Mouse (Mus musculus): Measurements from ENCODE around the gene Ppdpf. TPM values are rescaled to one million over a fixed set of nuclear protein-coding genes. Genes with fewer than 3 reads are reported as not detected.
A peak's percentile ranks its signal among the peaks of the same experiment; 100 is the strongest.

Ppdpf gene
- polyA plus RNA-seq, 1 experiment from 2014 or later, result 402 TPM

- Histone ChIP-seq H3K27me3 (ENCODE audit: control insufficient read depth, insufficient read depth, low read length) (no peaks in the 10 kb centered on the region), H3K9ac (ENCODE audit: low read length) (no peak overlapping the region), H3K4me3 (ENCODE audit: low read depth, low read length) (no peak overlapping the region), H3K9me3 (ENCODE audit: control insufficient read depth, low read length) (no peaks in the 10 kb centered on the region), H3K27ac (ENCODE audit: low read depth, low read length) (no peak overlapping the region), H3K36me3 (ENCODE audit: control insufficient read depth, insufficient read depth, low read length) (no peaks in the 10 kb centered on the region), H3K4me2 (ENCODE audit: low read depth) (no peak overlapping the region), H3K4me1 (ENCODE audit: control insufficient read depth, insufficient read depth, low read length) (peaks cover 5% of the 10 kb centered on the region; the same call in 1 of the 2 replicates)
- no peak for DNase-seq (ENCODE audit: low spot score)
- no peak for ATAC-seq (ENCODE audit: insufficient read depth, low FRiP score, low TSS enrichment)
- 82% methylated on average over 3 of the region's 3 CpGs for WGBS
These were observed 6.0 kb downstream of the Ppdpf start for GRCm38 (mm10) chr2:181193044-181193443.

GRCm38 (mm10) chr2:181196628-181197300 lies 9.7 kb downstream of the Ppdpf start:
- no peaks in the 10 kb centered on the region for H3K9me3 ChIP-seq (ENCODE audit: control insufficient read depth, low read length)
- H3K4me1 ChIP-seq (ENCODE audit: control insufficient read depth, insufficient read depth, low read length), result no peaks in the 10 kb centered on the region
- WGBS, result 90% methylated on average over 4 of the region's 4 CpGs
- H3K27ac ChIP-seq (ENCODE audit: low read depth, low read length), result no peak overlapping the region
- ATAC-seq (ENCODE audit: insufficient read depth, low FRiP score, low TSS enrichment), result no peak
- H3K36me3 ChIP-seq (ENCODE audit: control insufficient read depth, insufficient read depth, low read length), result no peaks in the 10 kb centered on the region
- no peak overlapping the region for H3K9ac ChIP-seq (ENCODE audit: low read length)
- H3K4me3 ChIP-seq (ENCODE audit: low read depth, low read length), result no peak overlapping the region
- no peak overlapping the region for H3K4me2 ChIP-seq (ENCODE audit: low read depth)
- H3K27me3 ChIP-seq (ENCODE audit: control insufficient read depth, insufficient read depth, low read length), result no peaks in the 10 kb centered on the region
- DNase-seq (ENCODE audit: low spot score), result no peak

DNA sequence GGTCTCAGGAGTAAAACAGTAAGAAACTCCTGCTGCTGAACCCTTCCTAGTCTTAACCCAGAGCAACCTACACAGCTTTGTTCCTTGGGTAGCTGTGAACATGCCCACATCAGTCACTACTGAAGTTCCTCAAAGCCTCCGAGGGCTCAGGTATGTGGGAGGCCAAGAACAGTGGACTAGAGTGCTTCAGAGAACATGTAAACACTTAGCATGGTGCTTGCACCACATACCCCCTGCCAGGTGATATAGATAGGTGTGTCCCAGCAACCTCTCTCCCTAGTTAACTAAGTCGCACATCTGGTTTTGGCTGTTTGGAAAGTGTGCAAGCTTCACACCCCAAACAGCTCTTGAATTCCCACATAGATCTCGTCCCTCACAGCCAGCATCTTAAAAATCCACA lies 14.6 kb downstream of the Ppdpf start:
- DNase-seq (ENCODE audit: low spot score), result no peak
- H3K36me3 ChIP-seq (ENCODE audit: control insufficient read depth, insufficient read depth, low read length), result no peaks in the 10 kb centered on the region
- no peak for ATAC-seq (ENCODE audit: insufficient read depth, low FRiP score, low TSS enrichment)
- no peak overlapping the region for H3K4me2 ChIP-seq (ENCODE audit: low read depth)
- H3K4me3 ChIP-seq (ENCODE audit: low read depth, low read length), result no peak overlapping the region
- H3K27ac ChIP-seq (ENCODE audit: low read depth, low read length), result no peak overlapping the region
- H3K27me3 ChIP-seq (ENCODE audit: control insufficient read depth, insufficient read depth, low read length), result no peaks in the 10 kb centered on the region
- H3K9ac ChIP-seq (ENCODE audit: low read length), result no peak overlapping the region
- H3K4me1 ChIP-seq (ENCODE audit: control insufficient read depth, insufficient read depth, low read length), result no peaks in the 10 kb centered on the region
- 72% methylated on average over 3 of the region's 3 CpGs for WGBS
- H3K9me3 ChIP-seq (ENCODE audit: control insufficient read depth, low read length), result no peaks in the 10 kb centered on the region

- Histone ChIP-seq H3K9ac (ENCODE audit: low read length) (no peak within 1 kb of the TSS), H3K4me1 (ENCODE audit: control insufficient read depth, insufficient read depth, low read length) (no peaks in the 10 kb centered on the region), H3K36me3 (ENCODE audit: control insufficient read depth, insufficient read depth, low read length) (no peaks in the 10 kb centered on the region), H3K4me2 (ENCODE audit: low read depth) (no peak within 1 kb of the TSS), H3K9me3 (ENCODE audit: control insufficient read depth, low read length) (no peaks in the 10 kb centered on the region), H3K27ac (ENCODE audit: low read depth, low read length) (no peak within 1 kb of the TSS), H3K27me3 (ENCODE audit: control insufficient read depth, insufficient read depth, low read length) (no peaks in the 10 kb centered on the region), H3K4me3 (ENCODE audit: low read depth, low read length) (no peak within 1 kb of the TSS)
- no peak for DNase-seq (ENCODE audit: low spot score)
- 96% methylated on average over 3 of the region's 3 CpGs for WGBS
- ATAC-seq (ENCODE audit: insufficient read depth, low FRiP score, low TSS enrichment), result no peak
These were observed 15.4 kb downstream of the Ppdpf start, which contains the start of gene Ptk6 for GRCm38 (mm10) chr2:181202422-181202821. Gene Ptk6 (minus strand): TSS chr2:181202789.

DNA sequence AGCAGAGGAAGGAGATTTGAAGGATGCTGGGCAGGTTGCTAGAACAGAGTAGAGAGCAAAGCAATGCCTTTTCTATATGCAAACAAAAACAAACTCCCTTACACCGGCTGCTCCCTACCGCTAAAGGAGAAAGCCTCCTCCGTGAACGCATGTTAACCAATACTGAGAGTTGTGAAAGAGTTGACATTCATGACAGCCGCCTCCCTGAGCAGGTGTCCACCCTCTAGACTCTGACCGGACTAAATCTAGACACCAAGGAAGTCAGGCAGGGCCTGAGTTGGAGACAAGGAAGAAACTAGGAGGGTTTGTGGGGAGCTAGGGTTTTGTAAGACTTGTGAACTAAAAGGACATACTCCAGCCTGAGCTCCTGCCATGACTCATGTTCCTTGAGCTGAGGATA lies 15.8 kb downstream of the Ppdpf start:
- no peaks in the 10 kb centered on the region for H3K36me3 ChIP-seq (ENCODE audit: control insufficient read depth, insufficient read depth, low read length)
- no peak overlapping the region for H3K27ac ChIP-seq (ENCODE audit: low read depth, low read length)
- no peak for ATAC-seq (ENCODE audit: insufficient read depth, low FRiP score, low TSS enrichment)
- H3K9ac ChIP-seq (ENCODE audit: low read length), result no peak overlapping the region
- no peak for DNase-seq (ENCODE audit: low spot score)
- no peaks in the 10 kb centered on the region for H3K4me1 ChIP-seq (ENCODE audit: control insufficient read depth, insufficient read depth, low read length)
- H3K27me3 ChIP-seq (ENCODE audit: control insufficient read depth, insufficient read depth, low read length), result no peaks in the 10 kb centered on the region
- H3K4me3 ChIP-seq (ENCODE audit: low read depth, low read length), result no peak overlapping the region
- no peaks in the 10 kb centered on the region for H3K9me3 ChIP-seq (ENCODE audit: control insufficient read depth, low read length)
- 79% methylated on average over 6 of the region's 6 CpGs for WGBS
- H3K4me2 ChIP-seq (ENCODE audit: low read depth), result no peak overlapping the region

DNA sequence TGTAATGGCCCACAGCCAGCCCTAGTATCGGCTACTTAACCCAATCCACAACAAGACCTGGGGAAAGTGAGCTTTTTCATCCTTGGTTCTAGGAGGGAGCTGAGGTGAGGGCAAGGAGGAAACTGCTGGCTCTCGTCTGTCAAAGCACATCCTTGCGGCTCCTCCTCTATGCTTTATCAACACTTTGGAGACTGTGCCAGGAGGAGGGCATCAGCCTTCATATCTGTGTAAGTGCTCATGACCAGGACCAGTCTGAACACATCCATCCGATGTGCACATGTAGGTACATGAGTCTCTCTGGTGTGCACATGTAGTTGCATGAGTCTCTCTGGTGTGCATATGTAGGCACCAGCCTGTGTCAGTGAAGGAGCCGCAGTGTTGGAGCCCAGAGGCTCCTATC lies 18.6 kb downstream of the Ppdpf start:
- H3K27me3 ChIP-seq (ENCODE audit: control insufficient read depth, insufficient read depth, low read length), result no peaks in the 10 kb centered on the region
- ATAC-seq (ENCODE audit: insufficient read depth, low FRiP score, low TSS enrichment) (no peak), DNase-seq (ENCODE audit: low spot score) (no peak)
- no peak overlapping the region for H3K27ac ChIP-seq (ENCODE audit: low read depth, low read length)
- WGBS, result 87% methylated on average over 5 of the region's 5 CpGs
- no peak overlapping the region for H3K9ac ChIP-seq (ENCODE audit: low read length)
- no peaks in the 10 kb centered on the region for H3K9me3 ChIP-seq (ENCODE audit: control insufficient read depth, low read length)
- no peak overlapping the region for H3K4me2 ChIP-seq (ENCODE audit: low read depth)
- H3K4me1 ChIP-seq (ENCODE audit: control insufficient read depth, insufficient read depth, low read length), result no peaks in the 10 kb centered on the region
- no peaks in the 10 kb centered on the region for H3K36me3 ChIP-seq (ENCODE audit: control insufficient read depth, insufficient read depth, low read length)
- no peak overlapping the region for H3K4me3 ChIP-seq (ENCODE audit: low read depth, low read length)

DNA sequence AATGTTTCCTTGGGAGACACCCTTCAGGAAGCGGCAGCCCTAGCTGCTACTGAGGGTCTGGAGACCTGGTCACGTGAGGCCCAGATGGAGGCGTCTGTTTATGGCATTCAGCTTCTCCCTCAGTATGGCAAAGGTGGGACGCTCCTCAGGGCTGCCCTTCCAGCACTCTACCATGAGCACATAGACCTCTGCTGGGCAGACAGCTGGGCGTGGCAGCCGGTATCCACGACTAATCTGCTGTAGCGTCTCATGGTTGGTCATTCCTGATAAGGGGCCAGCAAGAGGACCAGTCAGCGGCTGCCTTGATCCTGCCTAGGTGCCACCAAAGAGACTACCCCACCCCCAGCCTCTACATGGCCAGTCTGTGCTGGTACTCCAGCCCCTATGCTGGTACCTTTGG lies 19.1 kb downstream of the Ppdpf start:
- ATAC-seq (ENCODE audit: insufficient read depth, low FRiP score, low TSS enrichment) (no peak), DNase-seq (ENCODE audit: low spot score) (no peak)
- no peaks in the 10 kb centered on the region for H3K9me3 ChIP-seq (ENCODE audit: control insufficient read depth, low read length)
- 77% methylated on average over 9 of the region's 9 CpGs for WGBS
- H3K4me3 ChIP-seq (ENCODE audit: low read depth, low read length), result no peak overlapping the region
- no peak overlapping the region for H3K9ac ChIP-seq (ENCODE audit: low read length)
- no peaks in the 10 kb centered on the region for H3K4me1 ChIP-seq (ENCODE audit: control insufficient read depth, insufficient read depth, low read length)
- no peaks in the 10 kb centered on the region for H3K36me3 ChIP-seq (ENCODE audit: control insufficient read depth, insufficient read depth, low read length)
- H3K4me2 ChIP-seq (ENCODE audit: low read depth), result no peak overlapping the region
- peaks cover 1% of the 10 kb centered on the region; the same call in 1 of the 2 replicates for H3K27me3 ChIP-seq (ENCODE audit: control insufficient read depth, insufficient read depth, low read length)
- no peak overlapping the region for H3K27ac ChIP-seq (ENCODE audit: low read depth, low read length)

DNA sequence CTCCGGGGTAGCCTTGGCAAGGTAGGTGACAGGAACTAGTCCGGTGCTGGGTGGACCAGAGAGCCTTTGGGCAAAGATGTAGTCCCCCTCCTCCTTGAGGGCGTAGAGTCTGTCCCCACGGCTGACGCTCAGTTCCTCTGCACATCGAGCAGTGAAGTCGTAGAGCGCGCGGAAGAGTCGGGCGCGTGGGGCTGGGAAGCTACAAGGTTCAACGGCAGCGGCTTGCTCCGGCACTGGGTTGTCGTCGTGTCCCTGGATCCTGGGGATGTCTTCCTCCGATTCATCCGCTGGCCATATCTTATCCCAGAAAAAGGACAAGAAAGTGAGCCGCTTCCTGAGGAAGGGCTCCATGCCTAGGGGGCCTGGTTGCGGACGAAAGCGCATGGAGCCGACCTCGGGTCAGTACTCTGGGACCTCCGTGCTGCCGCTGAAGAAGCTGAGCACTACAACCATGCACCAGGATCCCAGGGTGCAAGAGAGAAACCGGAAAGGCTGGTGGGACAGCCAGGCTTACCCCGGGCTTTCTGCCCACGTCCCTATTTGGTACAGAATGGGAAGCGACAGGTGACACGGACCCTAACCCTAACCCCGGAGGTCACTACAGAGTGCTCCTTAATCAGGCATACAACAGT lies 25.5 kb downstream of the Ppdpf start:
- peak overlapping the region; percentile 23 for H3K4me3 ChIP-seq (ENCODE audit: low read depth, low read length)
- H3K27me3 ChIP-seq (ENCODE audit: control insufficient read depth, insufficient read depth, low read length), result peaks cover 31% of the 10 kb centered on the region
- no peaks in the 10 kb centered on the region for H3K36me3 ChIP-seq (ENCODE audit: control insufficient read depth, insufficient read depth, low read length)
- DNase-seq (ENCODE audit: low spot score) (peak; percentile 30), ATAC-seq (ENCODE audit: insufficient read depth, low FRiP score, low TSS enrichment) (no peak)
- H3K4me1 ChIP-seq (ENCODE audit: control insufficient read depth, insufficient read depth, low read length), result peaks cover 11% of the 10 kb centered on the region
- no peaks in the 10 kb centered on the region for H3K9me3 ChIP-seq (ENCODE audit: control insufficient read depth, low read length)
- 3% methylated on average over 34 of the region's 34 CpGs for WGBS
- no peak overlapping the region for H3K27ac ChIP-seq (ENCODE audit: low read depth, low read length)
- H3K4me2 ChIP-seq (ENCODE audit: low read depth), result peak overlapping the region; percentile 43
- peak overlapping the region; percentile 31 for H3K9ac ChIP-seq (ENCODE audit: low read length)

DNA sequence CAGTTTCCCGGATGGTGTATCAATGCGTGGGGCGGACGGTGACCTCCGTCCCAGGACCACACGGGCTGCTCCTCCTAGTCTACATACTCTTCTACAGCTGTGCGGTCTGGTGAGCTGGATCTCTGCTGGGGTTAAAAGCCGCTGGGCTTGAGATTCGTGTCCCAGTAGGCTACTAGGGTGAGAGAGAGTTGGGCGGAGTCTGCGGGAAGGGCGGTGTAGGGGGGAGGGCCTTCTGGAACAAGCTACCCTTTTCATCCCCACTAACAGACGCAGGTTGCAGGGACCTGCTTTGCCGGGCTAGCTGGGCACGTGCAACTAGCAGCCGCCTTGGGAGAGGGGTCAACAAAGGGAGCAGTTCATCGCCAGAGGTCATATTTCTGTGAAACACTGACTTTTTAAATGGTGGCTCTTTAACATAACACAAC lies 26.0 kb downstream of the Ppdpf start, which contains the start of gene Srms:
Gene Srms (minus strand): TSS at position 165 of the 425 bp plus-strand sequence.
- DNase-seq (ENCODE audit: low spot score) (no peak), ATAC-seq (ENCODE audit: insufficient read depth, low FRiP score, low TSS enrichment) (no peak)
- Histone ChIP-seq H3K4me3 (ENCODE audit: low read depth, low read length) (peak within 1 kb of the TSS; percentile 23), H3K4me1 (ENCODE audit: control insufficient read depth, insufficient read depth, low read length) (peaks cover 11% of the 10 kb centered on the region), H3K27me3 (ENCODE audit: control insufficient read depth, insufficient read depth, low read length) (peaks cover 31% of the 10 kb centered on the region), H3K9me3 (ENCODE audit: control insufficient read depth, low read length) (no peaks in the 10 kb centered on the region), H3K4me2 (ENCODE audit: low read depth) (peak within 1 kb of the TSS; percentile 43), H3K9ac (ENCODE audit: low read length) (peak within 1 kb of the TSS; percentile 31), H3K27ac (ENCODE audit: low read depth, low read length) (no peak within 1 kb of the TSS), H3K36me3 (ENCODE audit: control insufficient read depth, insufficient read depth, low read length) (no peaks in the 10 kb centered on the region)
- WGBS, result under 1% methylated on average over 17 of the region's 17 CpGs
